Comparison of ENCODE assay signal across 10 mouse cellular contexts in genomic region chr1:154156177-154157062, GRCm38 (mm10). TPM values are rescaled to one million over a fixed set of nuclear protein-coding genes. Genes with fewer than 3 reads are reported as not detected.
DNase-seq lines count a peak whose midpoint lies in the region; ATAC-seq and TF ChIP-seq lines count a peak whose summit lies in the region.
"Had no signal": no experiment of that assay in that cellular context is flagged by ENCODE, and none has a peak within 500 bp of the region (broad histone marks: within the 10 kb centered on the region; RNA-seq: fewer than 3 reads in every experiment).

No protein-coding gene starts in this region.

- DNase-seq in gastrocnemius, postnatal 25 days = peak; percentile 41
- DNase-seq in gastrocnemius, postnatal 4 days (ENCODE audit: low spot score in 2 of 2) = no peak
- peak; percentile 61 for DNase-seq in adipocyte (ENCODE audit: low spot score)
- DNase-seq in left cerebral cortex, postnatal 4 days = peak; percentile 21
- no peak for DNase-seq in thymus, adult 18-20 months
- no peak for DNase-seq in adrenal gland, adult 8-10 months

- no peak overlapping the region for H3K4me2 ChIP-seq in forebrain, embryonic 15.5 days (replicated peaks)

- peak; percentile 93 for ATAC-seq in forebrain, embryonic 15.5 days (replicated peaks)

- peak overlapping the region; percentile 71 for H3K27ac ChIP-seq in forebrain, embryonic 15.5 days (replicated peaks)
- H3K27ac ChIP-seq in olfactory bulb, adult 2 months (ENCODE audit: insufficient read depth, low read depth, low read length) = peak overlapping the region; percentile 63

- TF ChIP-seq CTCF in olfactory bulb, adult 2 months (IDR thresholded peaks at IDR 0.05; ENCODE audit: insufficient read depth, low read depth, low read length) = no peak

- no peak for TF ChIP-seq POLR2A in olfactory bulb, adult 2 months (IDR thresholded peaks at IDR 0.05; ENCODE audit: insufficient read depth, low read depth, low read length)

- H3K36me3 ChIP-seq in forebrain, embryonic 15.5 days = no peaks in the 10 kb centered on the region

- peaks cover 14% of the 10 kb centered on the region for H3K4me1 ChIP-seq in forebrain, embryonic 15.5 days
- peaks cover 9% of the 10 kb centered on the region for H3K4me1 ChIP-seq in olfactory bulb, adult 2 months (ENCODE audit: control insufficient read depth, insufficient read depth, low read length)

- intact Hi-C loops in left cerebral cortex, postnatal 4 days (cut with DNase I) = no loop called here

- no peaks in the 10 kb centered on the region for H3K27me3 ChIP-seq in forebrain, embryonic 15.5 days

- 16% methylated on average over 14 of the region's 14 CpGs for WGBS in forebrain, embryonic 15.5 days
- WGBS in olfactory bulb, adult 2 months = 38% methylated on average over 14 of the region's 14 CpGs

- H3K9me3 ChIP-seq in forebrain, embryonic 15.5 days = no peaks in the 10 kb centered on the region

- no peak overlapping the region for H3K4me3 ChIP-seq in forebrain, embryonic 15.5 days
- no peak overlapping the region for H3K4me3 ChIP-seq in olfactory bulb, adult 2 months (ENCODE audit: insufficient read depth, low read depth, low read length)
- H3K4me3 ChIP-seq: erythroblast, embryonic 14.5 days had no signal

- no peak overlapping the region for H3K9ac ChIP-seq in forebrain, embryonic 15.5 days (replicated peaks)

RNA-seq across cellular contexts. Expression of gene Zfp648, which starts 44.6 kb away (rescaled TPM):
- total RNA-seq in gastrocnemius, postnatal 25 days (2021) = not detected
- not detected for total RNA-seq in gastrocnemius, postnatal 4 days (2021)
- polyA plus RNA-seq in forebrain, embryonic 15.5 days (2015; fragmentation: Nextera tagmentation; extraction: Ambion mirVana) = 0.09 and 0.18 TPM in 2 replicates
- under 1 TPM; 0.32 to 0.36 TPM for total RNA-seq in left cerebral cortex, postnatal 4 days (2021)
- not detected in 2 replicates for polyA plus RNA-seq in olfactory bulb, adult 2 months (2012; ENCODE audit: insufficient read depth, insufficient read length, low replicate concordance, missing spikeins)
- under 1 TPM; 0.17 to 0.59 (median 0.36) TPM for total RNA-seq in adrenal gland, adult 8-10 months (2022)
- total RNA-seq: ES-E14 had no signal
- polyA plus RNA-seq: erythroblast, embryonic 14.5 days had no signal

Comparison
In these comparisons a context has a peak if more than half of its experiments do, and no peak if none do; other contexts are left out.
1. DNase-seq: peak in gastrocnemius, postnatal 25 days (single experiment), adipocyte (single experiment) and left cerebral cortex, postnatal 4 days (single experiment); none in gastrocnemius, postnatal 4 days (0 of 2), thymus, adult 18-20 months (0 of 2) and adrenal gland, adult 8-10 months (single experiment).